Mouse (Mus musculus): ENCODE data around the gene 1700001C02Rik.

DNA sequence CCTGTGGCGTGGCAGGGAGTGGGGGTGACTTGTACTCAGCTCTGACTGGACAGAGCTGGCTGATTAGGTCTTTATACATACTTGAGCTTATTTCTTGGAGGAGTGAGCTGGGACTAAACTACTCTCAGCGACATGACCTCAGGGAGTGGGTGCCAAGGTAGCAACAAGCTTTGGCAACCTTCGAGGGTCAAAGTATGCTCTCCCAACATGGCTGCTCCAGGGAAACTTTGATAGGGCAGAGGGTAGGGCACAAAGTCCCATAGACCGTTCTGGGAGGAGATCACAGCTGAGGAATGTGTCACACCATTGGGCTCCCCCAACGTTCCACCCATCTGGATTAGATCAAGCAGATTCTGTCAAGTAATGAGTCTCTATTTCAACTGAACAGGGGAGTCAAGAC is 18.7 kb downstream of the 1700001C02Rik start:
- TF ChIP-seq CTCF (IDR thresholded peaks at IDR 0.05; ENCODE audit: borderline replicate concordance, insufficient read depth, low read length) (no peak), POLR2A (IDR thresholded peaks at IDR 0.05; ENCODE audit: low read depth, low read length) (no peak)

Measured in embryonic fibroblast, embryonic 13.5 days (primary cell).